Mouse (Mus musculus): ENCODE data around the gene Spire2. TPM values are rescaled to one million over a fixed set of nuclear protein-coding genes. Genes with fewer than 3 reads are reported as not detected.

Gene Spire2
- total and polyA plus RNA-seq, 3 experiments = 0.12 to 0.33 TPM; not detected in 1

- no peak for DNase-seq (ENCODE audit: low spot score)
- TF ChIP-seq GATA2 (IDR thresholded peaks at IDR 0.05; ENCODE audit: borderline replicate concordance, low read depth, low read length) (no peak), TAL1 (conservative IDR thresholded peaks at IDR 0.05; ENCODE audit: low read depth, low read length) (no peak), POLR2AphosphoS5 (IDR thresholded peaks at IDR 0.05; ENCODE audit: insufficient replicate concordance, low read depth, low read length) (no peak), CTCF (IDR thresholded peaks at IDR 0.05; ENCODE audit: low read depth, low read length) (no peak), GATA1 (IDR thresholded peaks at IDR 0.05; ENCODE audit: borderline replicate concordance, low read length) (no peak)
- Histone ChIP-seq H3K36me3 (replicated peaks) (peaks cover 100% of the 10 kb centered on the region), H3K4me1 (ENCODE audit: insufficient read depth, low read depth, low read length) (peaks cover 6% of the 10 kb centered on the region; the same call in 1 of the 2 replicates), H3K4me3 (ENCODE audit: low read depth, low read length) (no peak overlapping the region), H3K27me3 (ENCODE audit: insufficient read depth, low read length) (no peaks in the 10 kb centered on the region), H3K9me3 (replicated peaks) (no peaks in the 10 kb centered on the region)
- ATAC-seq (ENCODE audit: extremely low read depth, insufficient number of reproducible peaks, low FRiP score, poor library complexity, severe bottlenecking) = no peak
Measured at GRCm38 (mm10) chr8:123389026-123389425, 56.5 kb downstream of the Spire2 start.

- H3K4me1 ChIP-seq (ENCODE audit: insufficient read depth, low read depth, low read length) = peaks cover 59% of the 10 kb centered on the region
- peaks cover 99% of the 10 kb centered on the region for H3K36me3 ChIP-seq (replicated peaks)
- H3K27me3 ChIP-seq (ENCODE audit: insufficient read depth, low read length) = no peaks in the 10 kb centered on the region
- TF ChIP-seq TAL1 (conservative IDR thresholded peaks at IDR 0.05; ENCODE audit: low read depth, low read length) (no peak), CTCF (IDR thresholded peaks at IDR 0.05; ENCODE audit: low read depth, low read length) (no peak), GATA2 (IDR thresholded peaks at IDR 0.05; ENCODE audit: borderline replicate concordance, low read depth, low read length) (no peak)
- peak overlapping the region; percentile 61; the same call in 1 of the 2 replicates for H3K4me3 ChIP-seq (ENCODE audit: low read depth, low read length)
- ATAC-seq (ENCODE audit: extremely low read depth, insufficient number of reproducible peaks, low FRiP score, poor library complexity, severe bottlenecking) (peak; percentile 65), DNase-seq (ENCODE audit: low spot score) (peak; percentile 58)
- no peaks in the 10 kb centered on the region for H3K9me3 ChIP-seq (replicated peaks)
Measured at GRCm38 (mm10) chr8:123398308-123398707, 65.8 kb downstream of the Spire2 start.

GRCm38 (mm10) chr8:123401936-123402335, 69.4 kb downstream of the Spire2 start:
- peaks cover 72% of the 10 kb centered on the region for H3K36me3 ChIP-seq (replicated peaks)
- peaks cover 49% of the 10 kb centered on the region for H3K4me1 ChIP-seq (ENCODE audit: insufficient read depth, low read depth, low read length)
- TF ChIP-seq POLR2AphosphoS5 (IDR thresholded peaks at IDR 0.05; ENCODE audit: insufficient replicate concordance, low read depth, low read length) (no peak), GATA2 (IDR thresholded peaks at IDR 0.05; ENCODE audit: borderline replicate concordance, low read depth, low read length) (no peak), TAL1 (conservative IDR thresholded peaks at IDR 0.05; ENCODE audit: low read depth, low read length) (no peak), GATA1 (IDR thresholded peaks at IDR 0.05; ENCODE audit: borderline replicate concordance, low read length) (no peak), CTCF (IDR thresholded peaks at IDR 0.05; ENCODE audit: low read depth, low read length) (no peak)
- no peak overlapping the region for H3K4me3 ChIP-seq (ENCODE audit: low read depth, low read length)
- H3K9me3 ChIP-seq (replicated peaks) = no peaks in the 10 kb centered on the region
- no peak for ATAC-seq (ENCODE audit: extremely low read depth, insufficient number of reproducible peaks, low FRiP score, poor library complexity, severe bottlenecking)
- no peak for DNase-seq (ENCODE audit: low spot score)
- H3K27me3 ChIP-seq (ENCODE audit: insufficient read depth, low read length) = no peaks in the 10 kb centered on the region

- DNase-seq (ENCODE audit: low spot score) (no peak), ATAC-seq (ENCODE audit: extremely low read depth, insufficient number of reproducible peaks, low FRiP score, poor library complexity, severe bottlenecking) (no peak)
- Histone ChIP-seq H3K4me1 (ENCODE audit: insufficient read depth, low read depth, low read length) (peaks cover 49% of the 10 kb centered on the region), H3K4me3 (ENCODE audit: low read depth, low read length) (no peak overlapping the region), H3K9me3 (replicated peaks) (no peaks in the 10 kb centered on the region), H3K27me3 (ENCODE audit: insufficient read depth, low read length) (peaks cover 5% of the 10 kb centered on the region; the same call in 1 of the 2 replicates), H3K36me3 (replicated peaks) (peaks cover 64% of the 10 kb centered on the region)
- no peak for TF ChIP-seq GATA2 (IDR thresholded peaks at IDR 0.05; ENCODE audit: borderline replicate concordance, low read depth, low read length)
- TF ChIP-seq POLR2AphosphoS5 (IDR thresholded peaks at IDR 0.05; ENCODE audit: insufficient replicate concordance, low read depth, low read length) = 0 out of 2 replicates have a peak, but pooled peaks have one; percentile 34
Measured at GRCm38 (mm10) chr8:123402730-123403326, 70.3 kb downstream of the Spire2 start.

- Histone ChIP-seq H3K27me3 (ENCODE audit: insufficient read depth, low read length) (peaks cover 19% of the 10 kb centered on the region; the same call in 1 of the 2 replicates), H3K4me1 (ENCODE audit: insufficient read depth, low read depth, low read length) (peaks cover 48% of the 10 kb centered on the region), H3K36me3 (replicated peaks) (peaks cover 47% of the 10 kb centered on the region), H3K4me3 (ENCODE audit: low read depth, low read length) (no peak overlapping the region), H3K9me3 (replicated peaks) (no peaks in the 10 kb centered on the region)
- no peak for TF ChIP-seq POLR2AphosphoS5 (IDR thresholded peaks at IDR 0.05; ENCODE audit: insufficient replicate concordance, low read depth, low read length)
- TF ChIP-seq CTCF (IDR thresholded peaks at IDR 0.05; ENCODE audit: low read depth, low read length) = no peak
- TF ChIP-seq GATA2 (IDR thresholded peaks at IDR 0.05; ENCODE audit: borderline replicate concordance, low read depth, low read length) = no peak
- DNase-seq (ENCODE audit: low spot score) = no peak
- ATAC-seq (ENCODE audit: extremely low read depth, insufficient number of reproducible peaks, low FRiP score, poor library complexity, severe bottlenecking) = no peak
Measured at GRCm38 (mm10) chr8:123404521-123404920, 72.0 kb downstream of the Spire2 start.

- peak within 1 kb of the TSS; percentile 18; the same call in 1 of the 2 replicates for H3K4me3 ChIP-seq (ENCODE audit: low read depth, low read length)
- DNase-seq (ENCODE audit: low spot score) (peak; percentile 33), ATAC-seq (ENCODE audit: extremely low read depth, insufficient number of reproducible peaks, low FRiP score, poor library complexity, severe bottlenecking) (no peak)
- peaks cover 25% of the 10 kb centered on the region for H3K36me3 ChIP-seq (replicated peaks)
- H3K9me3 ChIP-seq (replicated peaks) = no peaks in the 10 kb centered on the region
- no peak for TF ChIP-seq POLR2AphosphoS5 (IDR thresholded peaks at IDR 0.05; ENCODE audit: insufficient replicate concordance, low read depth, low read length)
- no peak for TF ChIP-seq GATA2 (IDR thresholded peaks at IDR 0.05; ENCODE audit: borderline replicate concordance, low read depth, low read length)
- peak; percentile 99 for TF ChIP-seq CTCF (IDR thresholded peaks at IDR 0.05; ENCODE audit: low read depth, low read length)
- no peak for TF ChIP-seq GATA1 (IDR thresholded peaks at IDR 0.05; ENCODE audit: borderline replicate concordance, low read length)
- TF ChIP-seq TAL1 (conservative IDR thresholded peaks at IDR 0.05; ENCODE audit: low read depth, low read length) = no peak
- peaks cover 42% of the 10 kb centered on the region for H3K27me3 ChIP-seq (ENCODE audit: insufficient read depth, low read length)
- peaks cover 63% of the 10 kb centered on the region for H3K4me1 ChIP-seq (ENCODE audit: insufficient read depth, low read depth, low read length)
Measured at GRCm38 (mm10) chr8:123406786-123407185, 74.3 kb downstream of the Spire2 start, which contains the start of gene Mc1r. TSS of gene Mc1r (plus strand) at chr8:123407107.
